Mouse (Mus musculus): Measurements from ENCODE around the gene Plod1. TPM values are rescaled to one million over a fixed set of nuclear protein-coding genes. Genes with fewer than 3 reads are reported as not detected.

Gene Plod1
- polyA plus RNA-seq, 1 experiment from 2014 or later: 20.4 TPM

DNA sequence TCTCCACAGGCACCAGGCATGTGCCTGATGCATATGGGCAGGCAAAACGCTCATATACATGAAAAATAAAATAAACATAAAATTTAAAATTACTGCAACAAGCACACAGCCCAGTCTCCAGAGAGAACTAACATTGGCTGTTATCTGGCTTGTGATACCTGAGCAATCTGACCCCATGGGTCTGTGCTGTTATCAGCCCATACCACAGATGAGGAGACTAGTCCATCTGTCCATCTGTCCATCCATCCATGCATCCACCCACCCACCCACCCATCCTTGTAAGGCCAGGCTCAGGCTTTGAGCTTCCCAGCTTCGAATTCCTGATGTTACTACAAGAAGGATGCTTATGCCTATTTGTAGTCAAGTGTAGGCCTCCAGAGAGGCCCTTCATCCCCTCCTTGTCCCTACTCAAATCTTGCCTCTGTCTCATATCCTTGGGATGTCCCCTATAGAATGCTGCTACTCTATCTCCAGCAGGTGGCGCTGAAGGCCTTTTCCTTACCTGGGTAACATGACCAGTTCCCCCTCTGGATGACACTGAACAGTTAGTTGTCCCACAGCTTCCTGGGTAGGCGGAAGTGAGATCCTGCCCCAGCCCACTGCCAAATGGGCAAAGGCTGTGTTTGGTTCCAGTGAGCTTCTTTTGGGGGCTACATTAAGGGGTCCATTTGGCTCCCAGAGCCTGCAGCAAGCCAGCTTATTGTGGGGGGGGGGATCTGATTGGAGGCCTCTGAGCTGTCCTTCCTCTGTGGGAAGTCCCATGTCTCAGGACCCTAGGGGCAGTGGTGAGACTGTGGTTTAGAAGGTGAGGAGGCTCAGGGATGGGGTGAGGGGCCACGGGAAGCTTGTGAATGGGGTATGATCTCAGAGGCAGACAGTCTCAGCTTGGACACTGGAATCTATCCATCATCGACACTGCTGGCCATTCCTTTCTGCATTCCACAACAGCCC, 23.6 kb upstream of the Plod1 start:
- WGBS: 47% methylated on average over 6 of the region's 6 CpGs
- H3K4me1 ChIP-seq (replicated peaks): no peaks in the 10 kb centered on the region

DNA sequence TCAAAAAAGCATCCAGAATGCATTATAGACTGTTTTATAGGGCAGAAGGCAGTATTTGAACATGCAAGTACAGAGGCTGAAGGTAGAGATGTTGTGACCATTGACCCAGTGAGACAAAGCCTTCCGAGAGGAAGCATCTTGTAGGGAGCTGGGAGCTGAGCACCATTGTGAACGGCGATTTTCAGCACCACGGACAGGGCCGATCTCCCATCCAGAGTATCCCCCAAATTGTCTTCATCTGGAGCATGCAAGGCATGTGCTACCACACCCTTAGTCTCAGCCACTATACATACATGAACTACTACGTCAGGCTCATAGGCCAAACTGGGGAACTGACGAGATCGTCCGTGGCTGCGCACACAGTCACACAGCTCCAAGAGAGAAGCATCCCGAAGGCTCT, 20.6 kb upstream of the Plod1 start:
- H3K9me3 ChIP-seq: no peaks in the 10 kb centered on the region
- no peak overlapping the region for H3K9ac ChIP-seq (replicated peaks)
- H3K4me1 ChIP-seq (replicated peaks): no peaks in the 10 kb centered on the region
- no peaks in the 10 kb centered on the region for H3K36me3 ChIP-seq
- ATAC-seq: no peak
- no peak overlapping the region for H3K4me3 ChIP-seq (replicated peaks)
- no peak overlapping the region for H3K4me2 ChIP-seq (replicated peaks)
- H3K27me3 ChIP-seq: no peaks in the 10 kb centered on the region
- no peak overlapping the region for H3K27ac ChIP-seq
- 48% methylated on average over 11 of the region's 11 CpGs for WGBS

More for the DNA sequence above, 23.6 kb upstream of the Plod1 start:
- H3K9me3 ChIP-seq: no peaks in the 10 kb centered on the region
- no peak overlapping the region for H3K27ac ChIP-seq
- no peak overlapping the region for H3K9ac ChIP-seq (replicated peaks)
- no peaks in the 10 kb centered on the region for H3K27me3 ChIP-seq
- no peak overlapping the region for H3K4me3 ChIP-seq (replicated peaks)
- H3K4me2 ChIP-seq (replicated peaks): no peak overlapping the region
- no peaks in the 10 kb centered on the region for H3K36me3 ChIP-seq
- peak; percentile 90 for ATAC-seq

DNA sequence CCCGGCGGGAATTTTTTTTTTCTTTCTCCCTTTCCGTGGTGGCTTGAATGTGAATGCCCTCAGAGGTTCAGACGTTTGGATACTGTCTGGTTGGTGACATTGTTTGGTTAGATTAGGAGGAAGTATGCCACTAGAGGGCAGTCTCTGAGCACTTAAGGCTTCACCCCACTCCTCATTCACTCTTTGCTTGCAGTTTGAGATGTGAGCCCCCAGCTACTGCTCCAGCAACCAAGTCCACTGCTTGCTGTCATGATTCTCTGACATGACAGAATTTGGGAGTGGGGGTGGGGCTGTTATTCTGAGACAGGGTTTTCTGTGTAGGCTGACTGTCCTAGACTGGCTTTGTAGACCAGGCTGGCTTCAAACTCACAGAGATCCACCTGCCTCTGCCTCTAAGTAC, 17.0 kb upstream of the Plod1 start:
- Histone ChIP-seq H3K4me1 (replicated peaks) (no peaks in the 10 kb centered on the region), H3K9me3 (no peaks in the 10 kb centered on the region), H3K9ac (replicated peaks) (no peak overlapping the region), H3K4me2 (replicated peaks) (no peak overlapping the region), H3K4me3 (replicated peaks) (no peak overlapping the region), H3K27ac (no peak overlapping the region), H3K27me3 (no peaks in the 10 kb centered on the region), H3K36me3 (peaks cover 3% of the 10 kb centered on the region)
- ATAC-seq: peak; percentile 55; the same call in 1 of the 2 replicates
- WGBS: 13% methylated on average over 4 of the region's 4 CpGs

DNA sequence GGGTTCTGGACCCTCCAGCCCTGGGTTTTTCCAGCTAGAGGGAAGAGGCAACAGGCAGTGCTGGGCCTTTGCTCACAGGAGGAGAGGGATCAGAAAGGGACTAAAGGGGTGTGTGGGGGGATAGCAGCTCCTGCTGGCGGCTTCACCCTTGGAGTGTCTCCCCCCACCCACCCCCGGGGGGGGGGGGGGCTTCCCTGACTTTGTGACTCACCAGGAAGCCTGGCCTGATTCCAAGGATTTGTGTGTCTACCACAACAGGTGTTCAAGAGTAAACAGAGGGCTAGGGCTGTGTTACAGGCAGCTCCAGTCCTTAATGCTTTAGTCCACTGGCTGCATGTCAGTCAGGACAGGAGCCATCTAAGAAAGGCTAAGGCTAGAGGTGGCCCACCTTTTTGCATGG, 10.9 kb upstream of the Plod1 start:
- Histone ChIP-seq H3K27me3 (no peaks in the 10 kb centered on the region), H3K4me2 (replicated peaks) (no peak overlapping the region), H3K36me3 (peaks cover 50% of the 10 kb centered on the region), H3K4me3 (replicated peaks) (no peak overlapping the region), H3K9me3 (no peaks in the 10 kb centered on the region), H3K4me1 (replicated peaks) (peaks cover 16% of the 10 kb centered on the region), H3K27ac (no peak overlapping the region), H3K9ac (replicated peaks) (no peak overlapping the region)
- no peak for ATAC-seq
- WGBS: 68% methylated on average over 2 of the region's 2 CpGs

DNA sequence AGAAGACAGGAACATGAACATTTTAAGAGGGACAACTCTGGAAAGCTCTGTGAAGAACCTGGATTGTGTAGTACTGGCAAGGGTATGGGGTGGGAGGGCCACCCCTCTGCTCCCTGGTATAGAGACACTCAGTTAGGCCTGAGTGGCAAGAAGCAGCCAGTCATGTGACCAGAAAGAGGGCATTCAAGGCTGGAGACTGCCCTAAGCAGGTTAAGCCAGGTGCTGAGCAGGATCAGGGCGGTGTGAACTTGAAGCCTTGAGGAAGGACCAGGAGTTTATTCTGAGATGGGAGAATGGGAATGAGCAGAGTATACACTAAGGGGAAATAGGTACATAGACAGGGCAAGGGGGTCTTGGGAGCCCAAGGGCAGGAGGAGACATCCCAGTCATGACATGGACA, 6.4 kb upstream of the Plod1 start:
- WGBS: 95% methylated on average over 1 of the region's 1 CpGs
- H3K4me3 ChIP-seq (replicated peaks): no peak overlapping the region
- no peak for ATAC-seq
- peaks cover 33% of the 10 kb centered on the region for H3K4me1 ChIP-seq (replicated peaks)
- peaks cover 47% of the 10 kb centered on the region for H3K36me3 ChIP-seq
- H3K4me2 ChIP-seq (replicated peaks): peak overlapping the region; percentile 100
- H3K9me3 ChIP-seq: no peaks in the 10 kb centered on the region
- H3K27ac ChIP-seq: no peak overlapping the region
- no peak overlapping the region for H3K9ac ChIP-seq (replicated peaks)
- H3K27me3 ChIP-seq: no peaks in the 10 kb centered on the region

DNA sequence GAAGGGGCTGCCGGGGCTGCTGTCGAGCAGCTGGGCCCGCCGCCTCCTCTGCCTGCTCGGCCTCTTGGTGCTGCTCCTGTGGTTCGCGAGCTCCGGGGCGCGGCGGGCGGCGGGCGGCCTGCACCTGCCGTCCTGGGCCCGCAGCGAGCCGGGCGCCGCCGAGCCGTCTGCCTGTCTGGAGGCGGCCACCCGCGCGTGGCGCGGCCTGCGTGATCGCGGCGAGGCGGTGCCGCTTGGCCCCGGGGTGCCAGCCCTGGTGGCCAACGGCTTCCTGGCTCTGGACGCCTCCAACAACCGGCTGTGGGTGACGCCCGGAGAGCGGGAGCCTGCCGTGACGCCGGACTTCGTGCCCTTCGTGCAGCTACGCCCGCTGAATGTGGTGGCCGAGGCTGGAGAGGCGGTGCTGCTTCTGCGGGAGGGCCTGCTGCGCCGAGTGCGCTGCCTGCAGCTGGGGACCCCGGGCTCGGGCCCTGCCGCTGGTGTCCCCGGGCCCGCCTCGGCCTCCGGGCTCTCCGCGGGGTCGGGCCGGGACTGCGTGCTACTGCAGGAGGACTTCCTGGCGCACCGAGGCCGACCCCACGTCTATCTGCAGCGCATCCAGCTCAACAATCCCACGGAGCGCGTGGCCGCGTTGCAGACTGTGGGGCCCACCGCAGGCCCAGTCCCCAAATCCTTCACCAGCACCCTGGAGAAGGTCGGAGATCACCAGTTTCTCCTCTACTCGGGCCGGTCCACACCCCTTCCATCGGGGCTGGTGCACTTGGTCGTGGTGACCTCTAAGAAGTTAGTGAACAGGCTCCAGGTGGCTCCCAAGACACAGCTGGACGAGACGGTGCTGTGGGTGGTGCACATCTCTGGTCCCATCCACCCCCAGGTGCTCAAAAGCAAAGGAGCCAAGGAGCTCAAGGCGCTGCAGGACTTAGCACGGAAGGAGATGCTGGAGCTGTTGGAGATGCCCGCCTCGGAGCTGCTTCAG, 4.8 kb upstream of the Plod1 start:
- peak overlapping the region; percentile 97 for H3K4me3 ChIP-seq (replicated peaks)
- H3K4me1 ChIP-seq (replicated peaks): peaks cover 36% of the 10 kb centered on the region
- peak overlapping the region; percentile 94 for H3K9ac ChIP-seq (replicated peaks)
- H3K36me3 ChIP-seq: peaks cover 31% of the 10 kb centered on the region
- peak overlapping the region; percentile 100 for H3K4me2 ChIP-seq (replicated peaks)
- peak; percentile 66 for ATAC-seq
- H3K9me3 ChIP-seq: no peaks in the 10 kb centered on the region
- peaks cover 11% of the 10 kb centered on the region for H3K27me3 ChIP-seq
- peak overlapping the region; percentile 65 for H3K27ac ChIP-seq
- WGBS: 8% methylated on average over 85 of the region's 88 CpGs

DNA sequence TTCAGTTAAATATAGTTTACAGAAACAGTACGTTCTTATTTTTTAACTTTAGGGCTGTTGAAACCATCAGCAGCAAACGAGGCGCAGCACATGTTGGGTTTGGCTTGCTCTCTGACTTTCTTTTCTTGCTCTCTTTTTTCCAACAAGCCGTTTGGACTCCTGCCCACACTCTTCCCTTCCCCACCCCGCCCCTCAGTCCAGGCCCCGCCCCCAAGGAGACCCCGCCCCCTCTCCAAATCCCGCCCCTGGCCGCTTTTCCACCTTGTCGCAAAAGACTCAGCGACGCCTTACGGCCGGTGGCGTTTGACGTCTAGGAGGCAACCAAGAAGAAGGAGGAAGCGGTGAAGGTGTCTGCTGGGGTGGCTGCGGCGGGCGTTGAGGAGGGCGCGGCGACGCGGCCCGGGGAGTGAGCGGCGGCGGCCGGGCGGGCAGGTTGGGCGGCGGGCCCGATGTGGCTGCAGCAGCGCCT, 4.0 kb upstream of the Plod1 start, which contains the start of gene 2510039O18Rik:
Gene 2510039O18Rik, plus strand, starts transcription at position 320 of the 469 bp plus-strand sequence.
- Histone ChIP-seq H3K4me1 (replicated peaks) (peaks cover 39% of the 10 kb centered on the region), H3K4me3 (replicated peaks) (peak within 1 kb of the TSS; percentile 97), H3K27ac (peak within 1 kb of the TSS; percentile 65), H3K9me3 (no peaks in the 10 kb centered on the region), H3K36me3 (peaks cover 24% of the 10 kb centered on the region), H3K27me3 (peaks cover 11% of the 10 kb centered on the region), H3K4me2 (replicated peaks) (peak within 1 kb of the TSS; percentile 100), H3K9ac (replicated peaks) (peak within 1 kb of the TSS; percentile 94)
- WGBS: 2% methylated on average over 22 of the region's 35 CpGs
- peak; percentile 65 for ATAC-seq

DNA sequence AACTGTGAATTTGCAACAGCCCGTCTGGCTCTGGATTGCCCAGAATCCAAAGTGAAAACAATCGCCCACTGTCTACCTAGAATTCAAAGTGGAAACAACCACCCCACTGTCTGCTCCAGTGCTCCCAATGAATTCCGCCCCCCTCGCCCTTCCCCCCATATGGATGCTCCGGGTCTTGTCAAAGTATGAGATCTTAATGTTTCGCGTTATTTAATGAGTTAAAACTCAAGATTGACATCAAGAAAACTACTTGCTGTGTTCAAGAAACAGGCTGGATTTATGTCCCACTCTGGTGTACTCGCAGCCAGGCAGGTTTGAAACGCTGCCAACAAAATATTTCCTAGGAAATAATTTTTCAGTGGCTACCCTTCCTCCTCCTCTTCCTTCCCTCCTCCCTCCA, 3.5 kb upstream of the Plod1 start:
- Histone ChIP-seq H3K27ac (peak overlapping the region; percentile 53; the same call in 1 of the 2 replicates), H3K4me3 (replicated peaks) (no peak overlapping the region), H3K9me3 (no peaks in the 10 kb centered on the region), H3K27me3 (peaks cover 11% of the 10 kb centered on the region), H3K9ac (replicated peaks) (no peak overlapping the region), H3K4me2 (replicated peaks) (peak overlapping the region; percentile 100), H3K4me1 (replicated peaks) (peaks cover 39% of the 10 kb centered on the region), H3K36me3 (peaks cover 19% of the 10 kb centered on the region)
- 50% methylated on average over 9 of the region's 9 CpGs for whole genome bisulfite sequencing
- ATAC-seq: no peak

DNA sequence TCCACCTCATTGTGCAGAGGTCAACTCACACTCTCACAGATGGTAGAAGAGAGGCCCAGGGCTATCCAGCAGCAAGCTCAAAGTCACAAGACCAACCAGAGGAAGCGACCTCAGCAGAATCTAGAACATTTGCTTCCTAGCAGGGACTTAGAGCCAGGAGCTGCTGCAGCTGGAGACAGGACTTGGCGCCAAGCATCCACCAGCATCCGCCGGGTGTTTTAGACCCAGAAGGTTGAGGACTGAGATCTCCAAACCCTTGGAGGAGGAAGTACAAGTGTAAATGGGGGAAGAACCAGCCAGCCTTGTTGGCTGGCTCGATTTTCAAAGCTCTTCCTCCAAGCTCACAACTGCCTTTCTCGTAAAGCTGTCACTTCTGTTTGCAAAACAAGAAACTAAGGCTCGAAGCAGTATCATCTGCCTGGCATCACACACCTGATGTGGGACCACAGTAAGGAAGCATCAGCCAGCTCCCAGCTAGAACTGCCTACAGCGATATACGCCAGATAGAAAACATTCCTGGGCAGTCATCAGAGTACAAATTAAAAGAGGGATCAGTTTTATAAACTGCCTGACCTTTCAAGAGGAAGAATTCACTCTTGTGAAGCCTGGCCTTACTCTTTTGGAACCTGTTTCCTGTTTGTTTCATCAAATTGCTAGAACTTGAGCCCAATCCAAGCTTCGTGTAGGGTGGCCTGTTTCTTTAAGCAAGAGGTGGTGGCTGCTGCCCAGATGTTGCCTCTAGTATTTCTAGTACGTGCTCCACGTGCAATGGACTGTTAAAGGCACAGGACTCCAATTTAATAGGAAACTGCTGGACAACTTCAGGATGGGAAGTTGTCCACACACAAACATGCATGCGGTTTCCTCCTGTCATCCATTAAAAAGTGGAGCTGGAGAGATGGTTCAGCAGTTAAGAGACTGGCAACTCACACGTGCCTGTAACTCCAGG, 1.9 kb upstream of the Plod1 start:
- 81% methylated on average over 14 of the region's 14 CpGs for WGBS

DNA sequence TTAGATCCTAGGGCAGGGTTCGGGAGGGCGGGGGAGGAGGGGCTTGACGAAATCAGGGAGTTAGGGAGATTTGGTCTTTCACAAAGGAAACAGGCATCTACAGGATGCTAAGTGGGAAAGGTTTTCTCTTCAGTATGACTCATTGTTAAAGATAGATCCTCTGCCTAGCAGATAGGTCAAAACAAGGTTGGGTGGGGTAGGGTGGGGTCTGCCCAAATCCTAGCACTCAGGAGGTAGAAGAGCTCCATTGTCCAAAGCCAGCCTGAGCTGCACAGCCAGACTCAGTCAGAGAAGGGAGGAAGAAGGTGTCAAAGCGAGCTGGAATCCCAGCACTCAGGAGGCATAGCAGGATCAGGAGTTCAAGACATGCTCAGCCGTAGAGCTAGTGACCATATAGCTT, 919 bp upstream of the Plod1 start:
- Histone ChIP-seq H3K36me3 (no peaks in the 10 kb centered on the region), H3K4me1 (replicated peaks) (peaks cover 27% of the 10 kb centered on the region), H3K9me3 (no peaks in the 10 kb centered on the region), H3K4me2 (replicated peaks) (no peak overlapping the region), H3K27ac (no peak overlapping the region), H3K27me3 (peaks cover 11% of the 10 kb centered on the region), H3K4me3 (replicated peaks) (no peak overlapping the region), H3K9ac (replicated peaks) (no peak overlapping the region)
- 52% methylated on average over 5 of the region's 5 CpGs for WGBS
- no peak for ATAC-seq

More for the DNA sequence above, 1.9 kb upstream of the Plod1 start:
- ATAC-seq: no peak
- no peak overlapping the region for H3K9ac ChIP-seq (replicated peaks)
- peaks cover 11% of the 10 kb centered on the region for H3K27me3 ChIP-seq
- no peak overlapping the region for H3K27ac ChIP-seq
- H3K36me3 ChIP-seq: 0 out of 2 replicates have a peak, but pooled peaks cover 5% of the 10 kb centered on the region
- no peak overlapping the region for H3K4me3 ChIP-seq (replicated peaks)
- peaks cover 36% of the 10 kb centered on the region for H3K4me1 ChIP-seq (replicated peaks)
- H3K4me2 ChIP-seq (replicated peaks): no peak overlapping the region
- H3K9me3 ChIP-seq: no peaks in the 10 kb centered on the region

DNA sequence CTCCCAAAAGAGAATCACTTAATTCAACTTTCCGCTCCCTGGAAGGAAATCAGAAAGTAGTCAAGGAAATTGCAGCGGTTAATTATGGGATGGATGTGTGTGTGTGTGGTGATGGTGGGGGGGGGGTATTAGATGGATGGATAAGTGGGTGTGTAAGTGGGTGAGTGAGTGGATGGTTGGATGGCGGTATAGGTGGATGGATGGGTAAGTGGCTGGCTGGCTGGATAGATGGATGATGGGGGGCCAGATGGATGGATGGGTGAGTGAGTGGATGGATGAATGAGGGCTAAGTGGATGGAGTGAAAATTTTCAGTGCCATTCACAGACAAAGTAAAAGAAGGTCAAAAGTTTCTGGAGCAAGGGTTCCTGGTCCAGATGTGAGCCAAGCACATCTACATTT, 454 bp upstream of the Plod1 start:
- Histone ChIP-seq H3K9me3 (no peaks in the 10 kb centered on the region), H3K4me2 (replicated peaks) (peak overlapping the region; percentile 84), H3K27me3 (peaks cover 11% of the 10 kb centered on the region), H3K9ac (replicated peaks) (peak overlapping the region; percentile 69; the same call in 1 of the 2 replicates), H3K27ac (no peak overlapping the region), H3K36me3 (no peaks in the 10 kb centered on the region), H3K4me3 (replicated peaks) (peak overlapping the region; percentile 57), H3K4me1 (replicated peaks) (peaks cover 22% of the 10 kb centered on the region)
- WGBS: 42% methylated on average over 3 of the region's 3 CpGs
- ATAC-seq: no peak
